9 mouse cellular contexts compared by ENCODE assay signal in the genomic region with DNA sequence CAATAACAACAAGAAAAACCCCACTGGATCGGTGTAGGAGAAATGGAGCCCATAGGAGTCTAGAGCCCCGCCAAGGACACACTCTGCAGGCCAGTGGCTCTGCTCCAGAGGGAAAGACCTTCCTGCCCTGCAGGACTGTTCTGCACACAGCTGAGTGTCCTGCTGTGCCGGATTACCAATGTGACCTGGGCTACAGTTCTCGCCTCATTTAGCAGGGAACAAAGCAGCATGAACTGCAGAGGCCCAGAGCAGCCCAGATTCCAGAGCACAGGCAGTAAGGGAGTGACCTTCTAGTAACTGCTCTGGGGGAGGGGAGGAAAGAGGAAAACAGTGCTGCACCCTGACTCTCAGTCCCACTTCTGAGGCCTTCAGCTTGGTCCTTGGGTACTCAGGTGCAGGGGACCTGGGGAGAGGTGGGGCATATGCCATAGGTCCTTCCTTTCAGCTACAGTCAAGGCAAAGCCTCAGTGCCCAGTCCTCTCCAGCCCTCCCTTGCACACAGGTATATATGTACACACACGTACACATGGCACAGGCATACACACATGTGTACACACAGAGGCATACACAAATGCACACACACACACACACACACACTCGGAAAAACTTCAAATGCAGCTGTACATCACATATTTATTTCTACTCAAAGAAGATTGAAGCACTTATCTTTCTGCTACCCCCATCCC.
DNase-seq lines count a peak whose midpoint lies in the region; ATAC-seq lines count a peak whose summit lies in the region.
"Had no signal": no experiment of that assay in that cellular context is flagged by ENCODE, and none has a peak within 500 bp of the region (broad histone marks: within the 10 kb centered on the region; RNA-seq: fewer than 3 reads in every experiment).

No protein-coding gene starts in this region.

- no peak overlapping the region for H3K9ac ChIP-seq in forebrain, embryonic 16.5 days (replicated peaks; ENCODE audit: low read depth, low read length)
- H3K9ac ChIP-seq: limb, embryonic 13.5 days had no signal

- whole genome bisulfite sequencing in forebrain, embryonic 16.5 days = 45% methylated on average over 6 of the region's 6 CpGs

- H3K36me3 ChIP-seq in forebrain, embryonic 16.5 days (ENCODE audit: control insufficient read depth, insufficient read depth) = no peaks in the 10 kb centered on the region
- H3K36me3 ChIP-seq: limb, embryonic 13.5 days had no signal

- no peak overlapping the region for H3K4me3 ChIP-seq in forebrain, embryonic 16.5 days (replicated peaks; ENCODE audit: low read length)
- H3K4me3 ChIP-seq: limb, embryonic 13.5 days had no signal

- H3K27ac ChIP-seq in forebrain, embryonic 16.5 days (ENCODE audit: low read length) = no peak overlapping the region
- H3K27ac ChIP-seq: limb, embryonic 13.5 days had no signal

- H3K4me2 ChIP-seq in forebrain, embryonic 16.5 days (ENCODE audit: low read length) = no peak overlapping the region
- H3K4me2 ChIP-seq: limb, embryonic 13.5 days had no signal

- H3K9me3 ChIP-seq in forebrain, embryonic 16.5 days (ENCODE audit: control insufficient read depth, low read length) = peaks cover 2% of the 10 kb centered on the region; the same call in 1 of the 2 replicates

- peak; percentile 37 for ATAC-seq in forebrain, embryonic 16.5 days

- peaks cover 19% of the 10 kb centered on the region for H3K4me1 ChIP-seq in forebrain, embryonic 16.5 days (replicated peaks; ENCODE audit: control insufficient read depth, insufficient read depth, low read length)

- H3K27me3 ChIP-seq in forebrain, embryonic 16.5 days (replicated peaks; ENCODE audit: control insufficient read depth, insufficient read depth, low read length) = no peaks in the 10 kb centered on the region
- H3K27me3 ChIP-seq: limb, embryonic 13.5 days had no signal

- peak; percentile 77 for DNase-seq in ES-CJ7 (ENCODE audit: low read depth, low spot score)
- DNase-seq in brain, adult 2 months (ENCODE audit: low read depth, low spot score) = peak; percentile 65
- DNase-seq in kidney, adult 18-20 months = peak; percentile 75
- peak; percentile 49 for DNase-seq in neural tube, embryonic 10.5 days (ENCODE audit: extremely low spot score, low spot score)
- DNase-seq in layer of hippocampus, adult 9-11 months = no peak
- DNase-seq in spleen, postnatal 4 days (ENCODE audit: low spot score in 2 of 2) = no peak
- no peak for DNase-seq in right cerebral cortex, postnatal 4 days

Comparison
In these comparisons a context has a peak if more than half of its experiments do, and no peak if none do; other contexts are left out.
1. DNase-seq: peak in ES-CJ7 (single experiment), brain, adult 2 months (single experiment), kidney, adult 18-20 months (single experiment) and neural tube, embryonic 10.5 days (single experiment); none in layer of hippocampus, adult 9-11 months (single experiment), spleen, postnatal 4 days (0 of 2) and right cerebral cortex, postnatal 4 days (single experiment).